Mouse (Mus musculus): Measurements from ENCODE around the gene Nop16.

Gene Nop16

GRCm38 (mm10) chr13:54560608-54561007 lies 29.3 kb downstream of the Nop16 start:
- in situ Hi-C loops (cut with MboI, MseI): loop anchor here (10.0 kb wide), 1 partner anchor 1176 kb away; no protein-coding TSS in a partner anchor

GRCm38 (mm10) chr13:54559656-54560055 lies 30.2 kb downstream of the Nop16 start:
- in situ Hi-C loops (cut with MboI, MseI): loop anchor here (10.0 kb wide), 1 partner anchor 1175 kb away; no protein-coding TSS in a partner anchor

- in situ Hi-C loops (cut with MboI, MseI): no loop called here
These were observed 32.2 kb downstream of the Nop16 start for GRCm38 (mm10) chr13:54557652-54558051.

GRCm38 (mm10) chr13:54556796-54557195 lies 33.1 kb downstream of the Nop16 start:
- in situ Hi-C loops (cut with MboI, MseI): no loop called here

- in situ Hi-C loops (cut with MboI, MseI): no loop called here
These were observed 33.7 kb downstream of the Nop16 start for GRCm38 (mm10) chr13:54556176-54556575.

GRCm38 (mm10) chr13:54548036-54548435 lies 41.9 kb downstream of the Nop16 start:
- in situ Hi-C loops (cut with MboI, MseI): no loop called here

Measured in T-helper 2 cell (primary cell).